Mouse (Mus musculus) erythroblast, embryonic 14.5 days (primary cell): Measurements from ENCODE around the gene Tfap2c.

Experiments
- GATA1 ChIP-seq: IDR thresholded peaks from 2 replicates; pipeline ENCODE4 v1.6.1; 2012; ENCODE audit warnings: low read length, inconsistent platforms, mixed read lengths
- TAL1 ChIP-seq: IDR thresholded peaks from 3 replicates; pipeline ENCODE4 v1.6.1; 2012; ENCODE audit warnings: low read length, inconsistent platforms, mixed read lengths

GRCm38 (mm10) chr2:172585329-172585728, 35.9 kb downstream of the Tfap2c start:
- no peak for TF ChIP-seq GATA1
- TF ChIP-seq TAL1, result no peak
